Mouse (Mus musculus) spleen, postnatal 10 days (tissue): ENCODE measurements around the gene Serpina3a.
"Not testable (repeated sequence)": the region's sequence is repeated elsewhere in the genome, so short reads cannot be mapped to it uniquely, and the experiment has no call there.

ENCODE experiments used
- DNase-seq, 2 experiments: peaks; one replicate each; pipeline ENCODE4 v3.0.0; 2021 to 2022; ENCODE audit warnings: low spot score in 2 of 2

The Serpina3a gene

DNA sequence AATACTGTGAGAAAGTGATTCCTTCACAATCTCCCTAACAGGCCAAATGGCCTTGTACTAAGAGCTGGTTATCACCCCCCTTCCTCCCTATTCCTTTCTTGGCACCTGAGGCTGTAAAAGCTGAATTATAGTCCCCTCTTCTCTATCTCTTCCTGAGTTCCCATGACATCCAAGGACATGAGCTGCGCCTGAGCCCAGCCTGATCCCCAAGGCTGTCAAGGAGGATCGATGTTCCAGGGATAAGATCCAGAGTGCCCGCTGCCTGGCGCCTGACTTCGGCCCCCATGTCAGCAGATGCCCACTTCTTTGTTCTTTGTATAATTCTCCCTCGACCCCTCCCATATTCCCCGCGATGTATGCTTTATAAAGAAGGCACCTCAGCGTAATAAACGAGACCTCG is at the start of gene Serpina3a:
Gene Serpina3a (plus strand): TSS at position 392 of the 400 bp plus-strand sequence.
- not testable (repeated sequence) for DNase-seq

DNA sequence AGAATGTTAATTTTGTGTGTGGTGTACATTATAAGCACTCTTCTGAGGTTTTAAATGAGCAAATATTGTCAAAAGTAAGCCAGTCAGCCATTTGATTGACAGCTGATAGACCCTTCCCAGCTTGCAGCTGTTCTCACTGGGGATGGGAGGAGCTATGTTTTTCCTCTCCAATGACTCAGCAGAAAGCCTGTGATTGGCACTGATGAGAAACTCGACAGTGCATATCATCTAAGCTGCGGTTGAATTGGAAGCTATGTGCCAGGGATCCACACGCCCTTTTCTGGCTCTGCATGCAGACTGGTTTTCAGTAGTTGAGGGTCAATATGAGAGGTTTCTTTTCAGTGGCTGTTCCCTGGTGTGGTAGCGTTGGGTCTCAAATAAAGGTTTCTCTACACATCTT is 48.0 kb upstream of the Serpina3a start:
- no peak for DNase-seq

DNA sequence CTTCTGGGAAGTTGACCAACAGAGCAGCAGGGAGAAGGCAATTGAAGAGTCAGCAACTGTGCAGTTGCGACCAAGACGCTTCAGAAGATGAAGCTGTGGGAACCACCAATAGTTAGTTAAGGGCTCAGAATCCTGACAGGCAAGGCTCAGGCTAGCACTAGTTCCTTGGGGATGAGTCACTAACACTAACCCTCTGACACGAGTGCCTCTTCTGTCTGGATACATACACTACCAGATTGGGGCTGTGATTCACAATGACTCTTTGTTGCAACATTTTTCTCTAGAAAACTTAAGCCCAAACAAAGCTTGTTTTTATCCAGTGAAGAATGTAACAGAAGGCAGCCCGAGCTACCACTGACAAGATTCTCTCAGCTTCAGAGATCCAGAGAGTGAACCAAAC is 47.5 kb upstream of the Serpina3a start:
- no peak for DNase-seq

DNA sequence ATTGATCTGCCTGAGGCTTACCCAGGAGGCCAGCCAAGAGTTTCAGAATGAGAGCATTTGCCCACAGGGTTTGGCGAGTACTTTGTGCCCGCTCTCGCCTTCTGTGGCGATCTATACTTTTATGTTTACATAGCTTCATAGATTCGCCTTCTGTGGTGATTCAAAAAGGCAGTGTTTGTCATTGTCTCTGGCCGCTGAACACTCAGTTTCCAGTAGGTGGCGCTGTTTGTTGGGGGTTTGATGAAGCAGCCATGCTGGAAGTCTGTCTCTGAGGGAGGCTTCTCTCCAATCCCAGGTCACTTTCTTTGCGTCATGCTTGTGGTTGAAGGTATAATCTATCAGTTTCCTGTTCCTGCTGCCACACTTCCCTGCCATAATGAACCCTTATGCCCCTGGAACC is 46.3 kb upstream of the Serpina3a start:
- peak; percentile 8 to 56 for DNase-seq

DNA sequence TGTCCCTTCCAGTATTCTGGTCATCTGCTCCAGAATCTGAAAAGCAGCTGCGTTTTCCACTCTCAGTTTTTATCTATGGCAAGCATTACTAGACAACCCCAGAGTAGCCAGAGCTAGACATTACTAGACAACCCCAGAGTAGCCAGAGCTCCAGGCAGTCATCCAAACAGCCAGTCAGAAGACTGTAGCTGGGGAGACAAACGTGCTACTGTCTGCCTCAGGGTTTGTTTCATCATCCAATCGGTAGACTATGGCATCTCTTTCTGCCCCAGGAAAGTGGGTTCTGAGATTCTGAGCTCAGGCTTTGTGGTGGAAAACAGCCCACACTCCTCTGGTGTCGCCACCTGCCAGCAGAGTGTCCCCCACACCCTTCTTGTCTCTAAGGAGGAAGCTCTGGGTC is 45.0 kb upstream of the Serpina3a start:
- DNase-seq, result no peak

DNA sequence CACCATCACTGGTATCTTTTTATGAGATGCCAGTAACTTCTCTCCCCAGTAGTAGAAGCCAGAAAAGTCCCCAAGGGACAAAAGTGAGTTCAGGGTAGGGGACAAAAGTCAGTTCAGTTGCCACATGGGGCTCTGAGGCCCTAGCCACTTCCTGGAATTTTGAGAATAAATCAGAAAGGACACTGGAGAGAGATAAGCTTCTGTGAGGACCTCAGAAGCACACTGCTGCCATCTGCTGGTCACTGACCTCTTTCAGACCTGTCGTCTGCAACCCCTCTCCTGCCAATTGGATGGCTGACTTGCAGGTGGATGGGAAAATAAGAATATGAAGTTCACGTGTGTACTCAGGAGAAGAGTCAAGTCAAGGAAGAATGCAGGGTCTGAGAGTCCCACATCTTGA is 42.9 kb upstream of the Serpina3a start:
- peak; percentile 16 to 73 for DNase-seq

DNA sequence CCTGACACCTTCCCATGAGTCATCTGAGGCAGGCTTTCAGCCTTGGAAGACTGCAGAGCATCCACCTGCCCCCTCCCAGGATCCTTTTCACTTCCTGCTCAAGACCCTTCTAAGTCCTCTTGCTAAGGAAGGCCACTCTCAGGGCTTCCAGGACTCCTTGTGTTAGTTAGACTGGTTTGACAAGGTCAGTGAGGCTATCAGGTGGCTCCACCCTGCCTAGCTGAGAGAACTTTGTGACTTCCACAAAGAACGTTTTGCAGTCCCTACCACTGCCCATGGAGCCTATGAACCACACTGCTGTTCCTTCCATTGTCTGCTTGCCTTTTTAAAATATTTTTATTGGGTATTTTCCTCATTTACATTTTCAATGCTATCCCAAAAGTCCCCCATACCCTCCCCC is 40.8 kb upstream of the Serpina3a start:
- DNase-seq, result no peak

DNA sequence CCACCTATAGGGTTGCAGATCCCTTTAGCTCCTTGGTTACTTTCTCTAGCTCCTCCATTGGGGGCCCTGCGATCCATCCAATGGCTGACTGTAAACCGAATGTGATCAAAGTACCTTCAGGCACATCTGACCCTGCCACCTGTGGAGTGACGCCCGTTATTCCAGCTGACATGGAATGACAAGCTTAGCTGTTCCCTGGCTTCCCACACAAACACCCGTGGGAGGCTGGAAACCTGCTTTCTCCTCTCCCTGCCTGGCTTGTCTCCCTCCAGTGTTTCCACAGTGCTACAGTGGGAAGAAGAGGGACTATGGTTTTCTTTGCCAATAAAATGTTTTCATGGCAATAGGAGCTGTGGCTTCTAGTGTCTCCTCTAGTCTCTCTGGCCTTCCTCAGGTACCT is 40.2 kb upstream of the Serpina3a start:
- no peak for DNase-seq

DNA sequence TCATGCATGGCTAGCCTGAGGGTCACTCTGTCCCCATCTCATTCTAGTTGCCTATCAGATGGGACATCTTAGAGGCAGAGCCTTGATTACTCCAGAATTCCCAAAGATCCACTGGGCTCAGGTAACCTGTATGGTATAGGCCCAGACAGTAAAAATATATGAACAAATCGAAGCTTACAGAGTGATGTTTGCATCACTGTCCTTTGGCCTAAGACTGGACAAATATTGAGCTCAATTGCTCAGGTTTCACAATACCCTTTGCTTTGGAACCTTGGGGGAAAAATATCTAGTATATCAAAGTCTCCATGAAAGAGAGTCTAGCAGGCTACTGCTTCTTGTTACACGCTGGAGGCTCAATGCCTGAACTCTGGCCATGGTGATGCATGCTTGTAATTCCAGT is 22.4 kb upstream of the Serpina3a start:
- no peak for DNase-seq

DNA sequence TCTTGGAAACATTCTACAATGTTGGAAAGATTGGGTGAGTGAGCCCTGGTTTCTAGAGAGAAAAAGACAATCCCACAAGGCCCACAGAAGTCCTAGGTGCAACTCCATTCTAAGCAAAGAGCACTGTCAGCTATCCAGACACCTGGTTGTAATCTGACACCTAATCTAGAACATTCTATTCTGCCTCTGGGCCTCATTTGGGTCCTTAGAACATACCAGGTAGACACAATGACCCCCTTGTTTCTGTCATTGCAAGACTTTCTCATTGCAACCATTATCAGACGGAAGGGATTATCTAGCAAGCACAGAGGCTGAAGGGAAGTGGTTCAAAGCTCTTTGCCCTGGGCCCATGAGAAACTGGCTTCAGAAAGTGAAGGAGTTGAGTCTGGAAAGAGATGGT is 21.2 kb upstream of the Serpina3a start:
- no peak for DNase-seq

DNA sequence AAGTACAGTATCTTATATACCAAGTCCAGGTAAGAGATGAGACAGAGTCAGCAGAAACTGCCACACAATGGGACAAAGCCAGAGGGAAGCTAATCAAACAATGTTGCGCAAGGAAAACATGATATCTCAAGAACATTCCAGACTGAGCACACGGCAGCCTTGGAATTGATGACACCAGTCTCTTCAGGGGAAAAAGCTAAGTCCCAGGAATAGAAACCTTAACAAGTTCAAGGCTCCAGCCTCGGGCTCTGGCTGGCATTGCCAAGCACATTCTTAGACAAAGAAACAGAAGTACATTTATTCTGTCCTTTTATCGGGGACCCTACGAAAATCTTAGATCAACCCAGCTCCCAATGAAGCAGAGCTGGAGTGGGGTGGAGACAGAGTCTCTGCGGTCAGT is 11.8 kb upstream of the Serpina3a start, which contains the start of gene Serpina5:
Gene Serpina5 (plus strand): TSS at position 346 of the 400 bp plus-strand sequence.
- no peak for DNase-seq

DNA sequence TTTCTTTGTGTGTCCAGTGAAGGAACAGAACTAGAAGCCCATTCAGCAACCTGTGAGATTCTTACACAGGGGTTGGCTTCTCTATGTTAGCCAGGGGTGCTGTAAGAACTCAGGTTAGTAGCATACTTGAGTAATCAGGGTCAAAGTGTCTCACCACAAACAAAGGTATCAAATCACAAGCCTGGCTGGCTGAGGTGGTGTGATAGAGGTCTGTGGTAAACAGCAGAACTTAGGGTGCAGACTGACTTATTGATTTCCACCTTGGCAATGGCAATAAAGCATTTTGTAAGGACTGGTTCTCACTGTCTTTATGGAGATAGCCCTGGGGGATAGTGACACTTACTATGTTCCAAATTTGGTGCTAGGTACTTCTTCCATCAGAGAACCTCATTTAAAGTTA is 6.7 kb upstream of the Serpina3a start:
- DNase-seq, result no peak

DNA sequence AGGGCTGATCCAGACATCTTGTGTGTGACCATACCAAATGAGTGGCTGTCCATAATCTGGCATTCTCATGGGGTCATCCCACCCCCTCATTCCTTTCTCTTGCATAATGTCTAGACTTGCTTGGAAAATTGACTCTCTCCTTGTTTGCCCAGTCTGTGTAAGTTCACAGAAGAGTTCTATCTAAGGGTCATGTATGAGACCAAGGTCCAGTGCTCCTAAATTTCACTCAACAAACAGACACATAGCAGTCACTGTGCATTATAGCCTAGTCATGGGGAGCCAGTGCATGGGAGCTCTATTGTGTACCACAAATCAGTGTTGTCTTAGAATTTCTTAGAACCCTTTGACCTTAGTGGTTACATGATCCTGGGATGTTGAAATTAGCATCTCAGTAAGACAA is 5.6 kb upstream of the Serpina3a start:
- no peak for DNase-seq

DNA sequence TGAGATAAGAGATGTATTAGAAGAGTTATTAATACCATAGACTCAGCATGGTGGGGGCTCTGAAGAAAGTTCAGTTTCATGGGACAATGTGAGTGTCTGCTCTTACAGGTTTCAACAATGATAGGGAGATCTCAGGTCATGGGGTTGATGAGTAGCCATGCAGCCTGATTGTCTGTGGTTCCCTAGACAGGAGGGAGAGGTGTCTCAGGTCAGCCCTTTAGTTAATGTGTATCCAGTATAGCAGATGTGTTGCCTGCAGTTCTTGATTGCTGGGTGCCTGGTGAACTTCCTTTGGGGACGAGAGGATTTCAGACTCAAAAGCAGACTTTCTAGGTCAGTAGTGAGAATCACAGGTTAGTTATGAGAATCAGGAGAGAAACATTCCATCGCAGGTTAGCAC is 4.0 kb upstream of the Serpina3a start:
- DNase-seq, result no peak

DNA sequence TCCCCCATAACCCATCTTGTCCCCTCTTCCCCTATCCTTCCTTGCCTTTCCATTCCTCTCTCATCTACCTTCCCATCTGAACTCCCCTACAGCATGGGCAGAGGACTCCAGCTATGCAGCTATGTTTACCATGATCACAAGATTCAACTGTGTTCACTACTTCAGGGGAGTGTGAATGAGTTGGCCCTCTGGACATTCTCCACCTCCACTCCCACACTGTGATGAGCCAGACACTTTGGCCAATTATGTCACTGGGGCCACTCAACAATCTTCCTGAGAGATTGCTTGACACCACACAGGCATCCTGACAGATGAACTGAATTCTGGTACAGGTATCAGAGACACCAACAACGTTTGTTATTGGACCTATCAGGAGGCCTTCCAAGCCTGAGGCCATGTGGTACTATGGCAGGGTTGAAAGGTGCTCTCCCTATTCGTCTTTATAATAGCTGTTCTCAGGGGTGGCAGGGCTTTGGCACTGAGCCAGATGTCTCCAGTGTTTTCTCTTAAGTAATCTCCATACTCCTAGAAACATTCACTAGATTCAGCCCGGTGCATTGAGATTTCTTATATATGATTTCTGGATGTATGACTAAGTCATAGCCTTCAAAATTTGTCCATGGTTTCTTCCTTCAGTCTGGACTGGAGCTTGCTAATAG is 2.5 kb downstream of the Serpina3a start:
- no peak for DNase-seq

DNA sequence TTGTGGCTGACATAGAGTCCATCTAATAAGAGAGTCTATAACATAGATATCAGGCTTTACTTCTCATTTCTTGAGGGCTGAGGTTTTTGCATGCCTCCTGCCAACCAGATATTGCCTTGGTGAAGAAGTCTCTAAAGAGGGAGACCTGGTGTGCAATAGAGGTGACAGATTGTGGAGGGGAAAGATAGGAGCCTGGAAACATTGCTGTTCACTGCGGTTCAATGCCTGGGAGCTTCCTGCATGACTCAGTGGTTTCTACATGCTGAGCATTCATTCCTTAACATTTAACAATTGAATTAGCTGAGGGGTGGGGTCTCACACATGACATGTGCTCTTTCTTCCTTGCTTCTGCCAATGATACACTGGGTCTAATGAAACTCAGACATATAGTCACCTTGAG is 10.6 kb downstream of the Serpina3a start:
- DNase-seq, result no peak

DNA sequence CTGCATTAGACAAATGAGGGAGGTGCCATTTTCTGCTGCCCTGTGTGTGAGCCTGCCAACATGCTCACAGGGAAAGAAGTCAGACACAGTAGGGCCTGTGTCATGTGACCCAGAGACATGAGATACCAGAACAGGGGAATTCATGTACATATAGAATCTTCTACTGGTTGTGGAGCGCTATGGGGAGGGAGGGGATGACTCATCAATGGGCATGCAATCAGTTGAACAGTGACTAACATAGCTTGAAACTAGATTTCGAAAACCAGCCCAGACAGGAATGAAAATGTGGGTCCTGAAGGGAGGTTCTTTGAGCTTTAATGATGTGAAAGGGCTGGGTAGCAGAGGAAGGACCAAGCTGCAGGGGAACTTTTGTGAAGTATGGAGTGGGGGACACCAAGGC is 11.5 kb downstream of the Serpina3a start:
- DNase-seq, result no peak

DNA sequence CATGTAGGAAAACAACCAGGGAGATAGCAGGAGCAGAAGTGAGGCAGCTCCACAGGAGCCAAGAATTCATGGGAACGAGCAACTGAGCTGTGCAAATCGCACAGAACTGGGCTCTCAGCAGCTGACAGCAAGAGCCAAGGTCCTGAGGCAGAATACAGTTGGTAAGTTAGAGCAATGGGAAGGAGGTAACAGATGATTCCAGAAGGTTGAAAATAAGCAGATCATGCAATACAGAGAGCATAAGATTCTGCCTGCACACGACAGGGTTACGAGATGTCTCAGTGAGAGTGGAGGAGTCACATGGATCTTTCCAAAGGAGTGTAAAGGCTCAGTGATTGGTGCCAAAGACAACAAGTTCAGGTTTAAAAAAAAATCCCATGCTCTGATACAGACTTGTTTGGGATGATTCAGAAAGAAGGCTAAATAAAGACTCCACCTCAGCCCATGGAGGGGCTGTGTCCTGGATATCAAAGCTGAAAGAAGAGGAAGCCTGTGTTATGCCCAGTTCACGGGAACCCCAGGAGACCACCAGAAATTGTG is 12.6 kb downstream of the Serpina3a start:
- no peak for DNase-seq

DNA sequence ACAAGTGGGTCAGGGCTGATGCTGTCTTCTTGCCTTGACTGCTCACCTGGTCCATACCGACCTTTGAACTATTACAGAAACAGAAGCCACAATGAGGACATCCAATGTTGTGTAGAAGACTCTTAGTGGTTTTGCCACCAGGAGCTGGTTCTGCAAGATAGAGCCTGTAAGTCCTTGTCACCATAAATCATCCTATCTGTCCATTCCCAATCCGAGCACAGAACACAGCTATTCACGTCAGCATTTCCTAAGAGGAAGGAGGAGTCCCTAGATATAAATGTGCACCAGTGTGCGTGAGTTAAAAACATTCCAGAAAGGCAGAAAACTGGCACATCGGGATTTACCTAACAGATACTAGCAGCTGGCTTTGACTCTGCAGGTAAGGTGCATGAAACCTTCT is 15.2 kb downstream of the Serpina3a start, which contains the start of gene Serpina3b:
Gene Serpina3b (plus strand): TSS at position 301 of the 400 bp plus-strand sequence.
- DNase-seq, result no peak

DNA sequence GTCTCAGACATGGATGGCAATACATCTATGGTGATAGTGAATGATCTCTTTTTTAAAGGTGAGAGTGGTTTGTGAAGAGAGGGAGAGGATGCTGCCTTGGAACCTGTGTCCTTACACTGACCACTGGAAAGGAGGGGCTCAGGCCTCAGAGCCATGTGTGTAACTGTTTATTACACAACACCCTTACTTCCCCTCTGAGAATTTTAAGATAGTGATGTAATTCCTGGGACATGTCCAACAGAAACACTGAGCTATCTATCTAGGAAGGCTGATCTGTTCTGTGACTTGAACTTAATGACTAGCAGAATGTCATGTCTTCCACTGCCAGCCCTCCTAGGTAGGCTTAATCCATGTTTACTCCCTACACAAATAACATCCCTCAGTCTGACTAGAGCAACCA is 18.5 kb downstream of the Serpina3a start:
- DNase-seq, result no peak

DNA sequence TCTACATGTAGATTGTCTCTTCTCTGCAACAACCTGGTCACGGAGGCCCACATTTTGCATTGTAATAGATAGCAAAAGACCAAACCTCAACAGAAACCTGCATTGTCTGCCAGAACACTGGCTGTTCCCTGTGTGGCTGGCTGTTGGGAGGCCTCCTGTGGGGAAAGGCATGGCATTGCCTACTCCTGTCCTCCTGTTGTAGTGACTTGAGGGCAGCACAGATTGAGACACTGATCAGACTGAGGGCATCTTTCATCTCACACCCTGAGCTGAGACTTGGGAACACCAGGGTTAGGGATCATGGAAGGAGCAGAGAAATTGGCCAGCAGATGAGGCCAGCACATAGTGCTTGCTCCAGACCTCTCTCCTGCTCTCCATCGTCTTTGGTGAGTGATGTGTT is 25.7 kb downstream of the Serpina3a start:
- DNase-seq, result no peak

DNA sequence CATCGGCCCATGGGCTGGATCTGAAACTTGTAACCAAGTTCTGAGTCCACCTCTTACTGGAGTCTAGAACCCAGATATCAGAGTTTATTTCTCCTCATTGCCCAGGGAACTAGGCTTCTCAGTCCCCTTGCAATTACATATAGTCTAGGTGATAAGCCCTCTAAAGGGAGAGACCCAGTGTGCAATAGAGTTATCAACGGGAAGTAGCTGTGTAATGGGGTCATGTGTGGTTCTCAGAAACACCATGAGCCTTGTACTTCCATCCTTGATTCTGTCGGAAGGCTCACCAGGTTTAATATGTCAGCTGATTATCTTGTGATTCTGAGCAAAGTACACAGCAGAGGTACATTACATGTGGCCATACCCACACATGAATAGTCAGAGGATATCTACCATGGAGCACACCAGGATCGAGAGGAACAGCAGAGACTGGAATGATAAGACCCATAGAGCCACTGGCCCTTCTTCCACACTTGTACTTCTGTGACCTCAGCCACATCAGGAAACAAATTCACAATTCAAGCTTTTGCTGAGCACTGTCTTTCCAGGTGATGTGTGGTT is 28.1 kb downstream of the Serpina3a start:
- DNase-seq, result no peak

DNA sequence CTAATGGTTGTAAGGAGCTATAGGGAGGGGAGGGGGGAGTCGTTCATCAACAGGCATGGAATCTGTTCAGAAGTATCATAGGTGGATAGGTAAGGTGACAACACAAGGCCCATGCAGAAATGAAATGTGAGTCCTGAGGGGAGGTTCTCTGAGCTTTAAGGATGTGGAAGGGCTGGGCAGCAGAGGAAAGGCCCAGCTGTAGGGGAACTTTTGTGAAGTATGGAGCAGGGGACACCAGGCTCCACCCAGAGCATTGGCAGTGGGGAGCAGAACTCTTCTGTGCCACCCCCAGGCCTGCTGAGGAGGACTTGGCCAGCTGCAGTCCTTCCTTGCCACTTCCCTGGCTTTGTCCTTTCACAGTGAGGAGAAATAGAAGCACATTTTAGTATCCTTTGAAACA is 29.0 kb downstream of the Serpina3a start:
- DNase-seq, result no peak

DNA sequence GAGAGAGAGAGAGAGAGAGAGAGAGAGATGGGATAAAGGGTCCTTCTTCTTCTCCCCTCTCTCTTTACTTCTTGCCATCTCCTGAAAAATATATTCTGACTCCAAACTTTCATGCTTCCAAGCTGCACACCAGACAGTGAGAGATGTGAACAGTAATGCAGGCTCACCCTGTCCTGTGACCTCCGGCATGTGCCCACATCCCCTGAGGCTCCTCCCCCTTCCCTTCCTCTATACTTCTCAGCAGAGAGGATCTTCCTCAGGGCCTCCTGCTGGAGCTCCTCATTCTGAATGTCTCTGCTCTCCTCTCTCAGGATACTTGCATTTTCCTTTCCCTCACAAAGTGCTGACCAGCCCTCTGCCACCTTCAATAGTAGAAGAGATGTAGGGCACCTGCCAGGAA is 29.9 kb downstream of the Serpina3a start:
- DNase-seq, result no peak
